Mouse (Mus musculus) MEL (cell line): ENCODE results near the gene Otp. TPM values are rescaled to one million over a fixed set of nuclear protein-coding genes. Genes with fewer than 3 reads are reported as not detected.

Experiments
- DNase-seq: peaks from one replicate; pipeline ENCODE4 v3.0.0; 2011; ENCODE audit warnings: low read depth, low spot score
- H3K27ac ChIP-seq: 2 replicates; pipeline ENCODE4 v1.5.1; 2012; ENCODE audit warnings: low read depth, mild to moderate bottlenecking, control low read depth, low read length, moderate library complexity; ENCODE audit not compliant: control insufficient read depth
- H3K27me3 ChIP-seq, 2 experiments: fragments of 150-350 bp in 1 of 2; sonication (generic) in 1 of 2; 2 replicates each; pipeline ENCODE4 v1.6.1; 2012; ENCODE audit warnings: low read length in 2 of 2, mild to moderate bottlenecking in 2 of 2, improper control_type of control experiment in 1 of 2, moderate library complexity in 1 of 2; ENCODE audit not compliant: insufficient read depth in 2 of 2, control insufficient read depth in 1 of 2
- H3K36me3 ChIP-seq, 2 experiments: 2 replicates each; pipeline ENCODE4 v1.6.1; 2012 to 2014; ENCODE audit warnings: low read length in 2 of 2, improper control_type of control experiment in 1 of 2, inconsistent platforms in 1 of 2, mild to moderate bottlenecking in 1 of 2; ENCODE audit not compliant: insufficient read depth in 2 of 2, control insufficient read depth in 1 of 2
- H3K4me1 ChIP-seq, 2 experiments: fragments of 150-350 bp in 1 of 2; sonication (generic) in 1 of 2; 2 replicates each; pipeline ENCODE4 v1.6.1; 2012; ENCODE audit warnings: low read length in 2 of 2, improper control_type of control experiment in 1 of 2, mild to moderate bottlenecking in 1 of 2; ENCODE audit not compliant: insufficient read depth in 2 of 2, control insufficient read depth in 1 of 2
- H3K4me3 ChIP-seq, 2 experiments: fragments of 150-350 bp in 1 of 2; sonication (generic) in 1 of 2; 2 replicates each; pipeline ENCODE4 v1.5.1; 2012; ENCODE audit warnings: low read depth in 2 of 2, low read length in 2 of 2, mild to moderate bottlenecking in 2 of 2, moderate library complexity in 2 of 2, control low read depth in 1 of 2, improper control_type of control experiment in 1 of 2; ENCODE audit not compliant: control insufficient read depth in 1 of 2, insufficient read depth in 1 of 2
- H3K79me2 ChIP-seq: 2 replicates; pipeline ENCODE4 v1.6.1; 2012; ENCODE audit warnings: mild to moderate bottlenecking, low read length, moderate library complexity; ENCODE audit not compliant: control insufficient read depth, poor library complexity, insufficient read depth
- H3K9ac ChIP-seq: 2 replicates; pipeline ENCODE4 v1.6.1; 2012; ENCODE audit warnings: low read depth, mild to moderate bottlenecking, control low read depth, low read length, moderate library complexity; ENCODE audit not compliant: control insufficient read depth, poor library complexity, severe bottlenecking
- H3K9me3 ChIP-seq: fragments of 150-350 bp; sonication (generic); replicated peaks from 2 replicates; pipeline ENCODE4 v1.6.1; 2012; ENCODE audit warnings: mild to moderate bottlenecking, low read length, improper control_type of control experiment, moderate library complexity; ENCODE audit not compliant: insufficient read depth
- BHLHE40 ChIP-seq: IDR thresholded peaks from 2 replicates; pipeline ENCODE4 v1.6.1; 2012; ENCODE audit warnings: low read depth, mild to moderate bottlenecking, inconsistent platforms, low read length, improper control_type of control experiment, borderline replicate concordance
- CHD2 ChIP-seq: IDR thresholded peaks from 2 replicates; pipeline ENCODE4 v1.6.1; 2011; ENCODE audit warnings: low read length, improper control_type of control experiment
- CTCF ChIP-seq, 3 experiments: IDR thresholded peaks in 2 of 3; conservative IDR thresholded peaks in 1 of 3; 2 replicates each; pipeline ENCODE4 v1.5.1; 2011 to 2012; ENCODE audit warnings: low read length in 3 of 3, low read depth in 2 of 3, mild to moderate bottlenecking in 2 of 3, improper control_type of control experiment in 1 of 3, inconsistent platforms in 1 of 3, mixed read lengths in 1 of 3, moderate library complexity in 1 of 3; ENCODE audit not compliant: control insufficient read depth in 1 of 3, insufficient read depth in 1 of 3, poor library complexity in 1 of 3, severe bottlenecking in 1 of 3
- E2F4 ChIP-seq: IDR thresholded peaks from 2 replicates; pipeline ENCODE4 v1.6.1; 2011; ENCODE audit warnings: low read depth, low read length, improper control_type of control experiment, borderline replicate concordance
- ELF1 ChIP-seq: IDR thresholded peaks from 2 replicates; pipeline ENCODE4 v1.6.1; 2014; ENCODE audit warnings: low read depth, mild to moderate bottlenecking, inconsistent platforms, low read length, improper control_type of control experiment, moderate library complexity
- GATA1 ChIP-seq: IDR thresholded peaks from 2 replicates; pipeline ENCODE4 v1.6.1; 2011; ENCODE audit warnings: low read depth, low read length, improper control_type of control experiment
- JUND ChIP-seq: IDR thresholded peaks from 2 replicates; pipeline ENCODE4 v1.6.1; 2011; ENCODE audit warnings: low read depth, mild to moderate bottlenecking, improper control_type of control experiment, low read length
- MAZ ChIP-seq: IDR thresholded peaks from 2 replicates; pipeline ENCODE4 v1.6.1; 2012; ENCODE audit warnings: low read depth, mild to moderate bottlenecking, inconsistent platforms, low read length, improper control_type of control experiment
- MEF2A ChIP-seq: IDR thresholded peaks from 2 replicates; pipeline ENCODE4 v1.6.1; 2014; ENCODE audit warnings: low read depth, mild to moderate bottlenecking, inconsistent platforms, low read length, improper control_type of control experiment; ENCODE audit not compliant: poor library complexity, insufficient replicate concordance, severe bottlenecking; ENCODE audit errors: extremely low read depth
- MYC ChIP-seq: IDR thresholded peaks from 2 replicates; pipeline ENCODE4 v1.6.1; 2011; ENCODE audit warnings: low read depth, mild to moderate bottlenecking, low read length, improper control_type of control experiment, moderate library complexity
- TAL1 ChIP-seq: IDR thresholded peaks from 2 replicates; pipeline ENCODE4 v1.6.1; 2012; ENCODE audit warnings: mild to moderate bottlenecking, inconsistent platforms, low read length, moderate library complexity, mixed read lengths
- UBTF ChIP-seq: IDR thresholded peaks from 2 replicates; pipeline ENCODE4 v1.6.1; 2012; ENCODE audit warnings: low read depth, mild to moderate bottlenecking, inconsistent platforms, low read length, improper control_type of control experiment, moderate library complexity, borderline replicate concordance; ENCODE audit not compliant: insufficient read depth
- ZNF384 ChIP-seq: IDR thresholded peaks from 2 replicates; pipeline ENCODE4 v1.6.1; 2012; ENCODE audit warnings: low read depth, mild to moderate bottlenecking, inconsistent platforms, low read length, improper control_type of control experiment
- polyA plus RNA-seq, 2 experiments: library from polyadenylated mRNA; stranded (reverse) in 1 of 2; unstranded in 1 of 2; fragments of >175 nt in 1 of 2; fragments of >200 nt in 1 of 2; gene quantifications; 2 replicates each; pipeline versions ENCODE4 v1.2.1 to v1.2.4; 2012; ENCODE audit warnings: low replicate concordance in 2 of 2, low read depth in 1 of 2; ENCODE audit not compliant: insufficient read length in 2 of 2, insufficient read depth in 1 of 2, missing spikeins in 1 of 2
- total RNA-seq: library from RNA; depleted of rRNA; stranded (reverse); fragments of 300-350 nt; gene quantifications from 2 replicates; pipeline ENCODE4 v1.2.3, GENCODE M21; 2012

Otp gene
- total and polyA plus RNA-seq, 3 experiments, result not detected

DNA sequence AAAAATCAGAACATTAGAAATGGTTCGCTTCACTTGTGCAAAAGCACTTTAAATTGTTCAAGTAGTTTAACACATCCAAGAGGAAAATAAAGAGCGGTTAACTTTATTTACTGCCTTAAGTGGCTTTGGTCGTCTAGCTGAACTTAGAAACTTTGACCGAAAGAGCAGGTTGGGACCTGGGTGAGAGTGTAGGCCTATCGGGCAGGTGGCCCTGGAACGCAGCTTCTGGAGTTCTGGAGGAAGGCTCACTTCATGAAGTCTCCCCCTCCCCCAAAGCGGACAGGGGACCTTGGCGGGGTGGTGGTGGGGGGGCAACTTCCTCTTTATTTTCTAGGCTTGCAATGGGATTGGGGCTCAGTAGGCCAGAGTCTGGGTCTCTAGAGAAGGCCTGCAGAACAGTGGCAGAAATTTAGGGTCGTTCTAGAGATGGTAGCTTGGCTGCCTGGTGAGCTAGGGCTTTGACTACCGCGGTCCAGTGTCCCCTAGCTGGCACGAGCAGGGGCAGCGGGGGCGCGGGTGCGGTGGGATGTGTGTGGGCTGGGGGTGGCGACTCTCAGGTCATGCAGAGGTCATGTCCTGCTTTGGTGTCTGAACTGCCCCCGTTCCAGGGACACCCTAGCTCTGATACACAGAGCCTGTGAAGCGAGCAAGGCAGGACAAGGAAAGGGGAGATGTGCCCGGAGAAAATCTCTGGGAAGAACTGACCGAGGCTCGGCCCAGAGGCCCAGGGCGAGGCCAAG, 576 bp upstream of the Otp start:
- Histone ChIP-seq H3K27me3 (no peaks in the 10 kb centered on the region), H3K9ac (no peak overlapping the region), H3K4me1 (no peaks in the 10 kb centered on the region), H3K9me3 (no peaks in the 10 kb centered on the region), H3K79me2 (no peaks in the 10 kb centered on the region), H3K36me3 (no peaks in the 10 kb centered on the region)
- DNase-seq, result no peak
- TF ChIP-seq MEF2A, result no peak
- no peak for TF ChIP-seq GATA1
- no peak for TF ChIP-seq BHLHE40
- TF ChIP-seq E2F4, result no peak
- TF ChIP-seq, all 39 proteins: peak for 0
- H3K4me3 ChIP-seq, result no peak overlapping the region
- no peak overlapping the region for H3K27ac ChIP-seq

DNA sequence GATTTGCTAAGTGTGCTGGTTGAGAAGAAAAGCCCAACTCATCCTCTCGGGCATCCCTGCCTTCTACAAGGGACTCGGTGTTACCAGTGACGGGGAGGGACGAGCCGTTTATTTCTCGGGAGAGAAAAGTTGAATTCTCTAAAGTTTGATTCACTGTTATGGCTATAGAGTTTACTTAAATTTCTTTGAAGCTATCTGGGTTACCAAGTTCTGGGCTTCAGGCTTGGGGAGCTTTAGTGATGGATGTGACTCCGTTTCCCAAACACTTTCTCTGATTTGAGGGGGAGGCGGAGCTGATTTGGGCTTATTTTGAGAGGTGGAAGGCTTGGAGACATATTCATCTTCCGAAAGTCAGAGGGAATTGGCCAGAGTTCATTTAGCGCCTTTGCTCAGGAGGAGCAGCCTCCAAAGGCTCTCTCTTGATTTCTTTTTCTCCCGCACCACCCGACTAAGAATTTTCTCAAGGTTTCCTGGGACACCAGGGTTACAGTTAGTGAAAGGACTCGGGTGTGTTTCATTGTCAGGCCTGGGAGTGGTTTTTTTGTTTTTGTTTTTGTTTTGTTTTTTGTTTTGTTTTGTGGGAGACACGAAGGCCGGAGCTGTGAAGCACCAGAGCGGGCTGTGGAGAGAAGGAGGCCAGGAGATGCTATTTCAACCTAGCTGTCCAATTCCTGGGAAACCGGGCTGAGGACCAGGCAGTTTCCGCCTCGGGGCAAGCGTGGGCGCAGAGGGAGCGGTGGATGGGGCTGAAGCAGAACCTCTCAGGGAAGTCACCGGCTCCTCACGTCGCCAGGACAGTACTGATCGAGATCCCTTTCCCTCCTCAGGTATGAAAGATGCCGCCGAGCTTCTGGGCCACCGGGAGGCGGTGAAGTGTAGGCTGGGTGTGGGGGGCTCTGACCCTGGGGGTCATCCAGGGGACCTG, 1.1 kb downstream of the Otp start:
- Histone ChIP-seq H3K27me3 (no peaks in the 10 kb centered on the region), H3K79me2 (no peaks in the 10 kb centered on the region), H3K9ac (no peak overlapping the region), H3K36me3 (no peaks in the 10 kb centered on the region), H3K4me1 (no peaks in the 10 kb centered on the region), H3K27ac (no peak overlapping the region), H3K9me3 (no peaks in the 10 kb centered on the region), H3K4me3 (no peak overlapping the region)
- DNase-seq, result no peak
- no peak for TF ChIP-seq ZNF384
- no peak for TF ChIP-seq MYC
- no peak for TF ChIP-seq TAL1
- no peak for TF ChIP-seq CTCF (IDR thresholded peaks at IDR 0.05 in 2 of 3, conservative IDR thresholded peaks at IDR 0.05 in 1 of 3; ENCODE audit: control insufficient read depth in 1 of 3, insufficient read depth in 1 of 3, low read depth in 2 of 3, low read length in 3 of 3, poor library complexity in 1 of 3, severe bottlenecking in 1 of 3)

DNA sequence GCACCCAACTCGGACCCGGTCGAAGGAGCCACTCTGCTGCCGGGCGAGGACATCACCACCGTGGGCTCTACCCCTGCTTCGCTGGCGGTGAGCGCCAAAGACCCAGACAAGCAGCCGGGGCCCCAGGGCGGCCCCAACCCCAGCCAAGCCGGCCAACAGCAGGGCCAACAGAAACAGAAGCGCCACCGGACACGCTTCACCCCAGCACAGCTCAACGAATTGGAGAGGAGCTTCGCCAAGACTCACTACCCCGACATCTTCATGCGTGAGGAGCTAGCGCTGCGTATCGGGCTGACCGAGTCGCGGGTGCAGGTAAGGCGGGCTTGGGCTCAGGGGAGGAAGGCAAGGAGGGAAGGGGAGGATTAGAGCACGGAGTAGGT, 1.8 kb downstream of the Otp start:
- no peak overlapping the region for H3K27ac ChIP-seq
- no peak overlapping the region for H3K4me3 ChIP-seq
- H3K36me3 ChIP-seq, result no peaks in the 10 kb centered on the region
- no peak overlapping the region for H3K9ac ChIP-seq
- no peaks in the 10 kb centered on the region for H3K4me1 ChIP-seq
- DNase-seq, result no peak
- no peaks in the 10 kb centered on the region for H3K9me3 ChIP-seq
- no peaks in the 10 kb centered on the region for H3K79me2 ChIP-seq
- TF ChIP-seq ELF1 (no peak), CHD2 (no peak), MAZ (no peak), ZNF384 (no peak), UBTF (no peak), JUND (no peak), MYC (no peak)
- no peaks in the 10 kb centered on the region for H3K27me3 ChIP-seq
